Mouse (Mus musculus) intestine, embryonic 14.5 days (tissue): ENCODE results near the gene Muc4. TPM values are rescaled to one million over a fixed set of nuclear protein-coding genes. Genes with fewer than 3 reads are reported as not detected.

Source experiments
- ATAC-seq: fragments of 200-750 bp; cut with Nextera tagmentation; replicated peaks from 2 replicates; pipeline ENCODE4 v1.8.0; 2017; ENCODE audit warnings: low read depth, moderate number of reproducible peaks, moderate TSS enrichment, moderate library complexity; ENCODE audit not compliant: low FRiP score, low TSS enrichment
- DNase-seq: peaks from one replicate; pipeline ENCODE4 v3.0.0-alpha.2; 2018; ENCODE audit warnings: low spot score
- H3K27ac ChIP-seq: fragments of 300-500 bp; sonication (generic); 2 replicates; pipeline ENCODE4 v1.5.1; 2014; ENCODE audit warnings: low read depth, mild to moderate bottlenecking, control low read depth
- H3K27me3 ChIP-seq: fragments of 300-500 bp; sonication (generic); replicated peaks from 2 replicates; pipeline ENCODE4 v1.6.1; 2014; ENCODE audit warnings: low read length, control low read depth; ENCODE audit not compliant: control insufficient read depth, insufficient read depth
- H3K36me3 ChIP-seq: fragments of 300-500 bp; sonication (generic); 2 replicates; pipeline ENCODE4 v1.6.1; 2014; ENCODE audit warnings: low read length, control low read depth; ENCODE audit not compliant: control insufficient read depth, insufficient read depth
- H3K4me1 ChIP-seq: fragments of 300-500 bp; sonication (generic); replicated peaks from 2 replicates; pipeline ENCODE4 v1.6.1; 2014; ENCODE audit warnings: low read length, control low read depth, mixed read lengths; ENCODE audit not compliant: control insufficient read depth, insufficient read depth
- H3K4me2 ChIP-seq: fragments of 300-500 bp; sonication (generic); 2 replicates; pipeline ENCODE4 v1.6.1; 2014; ENCODE audit warnings: low read length
- H3K4me3 ChIP-seq: fragments of 300-500 bp; sonication (generic); 2 replicates; pipeline ENCODE4 v1.5.1; 2014; ENCODE audit warnings: low read depth, low read length, control low read depth, mixed read lengths
- H3K9ac ChIP-seq: fragments of 300-500 bp; sonication (generic); 2 replicates; pipeline ENCODE4 v1.6.1; 2014; ENCODE audit warnings: mild to moderate bottlenecking, low read length
- H3K9me3 ChIP-seq: fragments of 300-500 bp; sonication (generic); 2 replicates; pipeline ENCODE4 v1.6.1; 2016; ENCODE audit warnings: low read length, control low read depth; ENCODE audit not compliant: control insufficient read depth
- WGBS: fragments of 180-500 bp; shearing (Covaris S2); extraction: QIAGEN DNeasy Blood & Tissue Kit; methylation state at CpG from one replicate; pipeline ENCODE4 v1.1.7; 2014; 5-methylcytosine and 5-hydroxymethylcytosine counted together
- polyA plus RNA-seq: library from polyadenylated mRNA; unstranded; fragments of >200 nt; fragmentation: Nextera tagmentation; extraction: Ambion mirVana; gene quantifications from 2 replicates; pipeline ENCODE4 v1.2.1, GENCODE M21; 2014

The Muc4 gene
- polyA plus RNA-seq, 1 experiment from 2014 or later = 3.5 TPM

- ATAC-seq (no peak), DNase-seq (no peak)
- Histone ChIP-seq H3K4me3 (no peak overlapping the region), H3K36me3 (no peaks in the 10 kb centered on the region), H3K4me1 (no peaks in the 10 kb centered on the region), H3K27me3 (no peaks in the 10 kb centered on the region), H3K27ac (no peak overlapping the region), H3K9me3 (no peaks in the 10 kb centered on the region), H3K9ac (no peak overlapping the region), H3K4me2 (no peak overlapping the region)
- WGBS = 92% methylated on average over 7 of the region's 7 CpGs
Measured at GRCm38 (mm10) chr16:32766904-32767303, 31.2 kb downstream of the Muc4 start.

- WGBS = 76% methylated on average over 10 of the region's 10 CpGs
- no peaks in the 10 kb centered on the region for H3K36me3 ChIP-seq
- H3K27me3 ChIP-seq = no peaks in the 10 kb centered on the region
- no peak overlapping the region for H3K4me2 ChIP-seq
- H3K27ac ChIP-seq = no peak overlapping the region
- DNase-seq (no peak), ATAC-seq (no peak)
- H3K4me1 ChIP-seq = no peaks in the 10 kb centered on the region
- no peak overlapping the region for H3K4me3 ChIP-seq
- H3K9ac ChIP-seq = no peak overlapping the region
- H3K9me3 ChIP-seq = no peaks in the 10 kb centered on the region
Measured at GRCm38 (mm10) chr16:32776676-32777075, 41.0 kb downstream of the Muc4 start.

GRCm38 (mm10) chr16:32778956-32779355 is 43.3 kb downstream of the Muc4 start:
- Histone ChIP-seq H3K9ac (no peak overlapping the region), H3K27me3 (no peaks in the 10 kb centered on the region), H3K4me1 (no peaks in the 10 kb centered on the region), H3K9me3 (no peaks in the 10 kb centered on the region), H3K4me2 (no peak overlapping the region), H3K36me3 (no peaks in the 10 kb centered on the region), H3K4me3 (no peak overlapping the region), H3K27ac (no peak overlapping the region)
- DNase-seq (no peak), ATAC-seq (no peak)
- WGBS = 66% methylated on average over 8 of the region's 8 CpGs

- DNase-seq (no peak), ATAC-seq (no peak)
- no peak overlapping the region for H3K4me3 ChIP-seq
- H3K4me2 ChIP-seq = no peak overlapping the region
- 0 out of 2 replicates have a peak overlapping the region, but pooled peaks have one; percentile 16 for H3K27ac ChIP-seq
- H3K9me3 ChIP-seq = no peaks in the 10 kb centered on the region
- no peak overlapping the region for H3K9ac ChIP-seq
- 43% methylated on average over 5 of the region's 5 CpGs for WGBS
- no peaks in the 10 kb centered on the region for H3K27me3 ChIP-seq
- H3K36me3 ChIP-seq = no peaks in the 10 kb centered on the region
- no peaks in the 10 kb centered on the region for H3K4me1 ChIP-seq
Measured at GRCm38 (mm10) chr16:32783324-32784062, 47.8 kb downstream of the Muc4 start.

GRCm38 (mm10) chr16:32784840-32785239 is 49.2 kb downstream of the Muc4 start:
- Histone ChIP-seq H3K4me3 (no peak overlapping the region), H3K9me3 (no peaks in the 10 kb centered on the region), H3K4me2 (no peak overlapping the region), H3K27me3 (no peaks in the 10 kb centered on the region), H3K4me1 (no peaks in the 10 kb centered on the region), H3K27ac (no peak overlapping the region), H3K36me3 (no peaks in the 10 kb centered on the region), H3K9ac (no peak overlapping the region)
- ATAC-seq (no peak), DNase-seq (no peak)
- WGBS = 83% methylated on average over 13 of the region's 13 CpGs

GRCm38 (mm10) chr16:32790056-32790455 is 54.4 kb downstream of the Muc4 start:
- Histone ChIP-seq H3K27ac (no peak overlapping the region), H3K4me2 (no peak overlapping the region), H3K9ac (no peak overlapping the region), H3K36me3 (no peaks in the 10 kb centered on the region), H3K4me1 (no peaks in the 10 kb centered on the region), H3K27me3 (no peaks in the 10 kb centered on the region), H3K9me3 (no peaks in the 10 kb centered on the region), H3K4me3 (no peak overlapping the region)
- DNase-seq (no peak), ATAC-seq (no peak)
- whole genome bisulfite sequencing = 90% methylated on average over 5 of the region's 5 CpGs

- ATAC-seq (no peak), DNase-seq (no peak)
- H3K4me1 ChIP-seq = no peaks in the 10 kb centered on the region
- H3K36me3 ChIP-seq = no peaks in the 10 kb centered on the region
- 74% methylated on average over 1 of the region's 1 CpGs for WGBS
- no peaks in the 10 kb centered on the region for H3K27me3 ChIP-seq
- no peak overlapping the region for H3K4me2 ChIP-seq
- H3K27ac ChIP-seq = no peak overlapping the region
- no peak overlapping the region for H3K9ac ChIP-seq
- no peak overlapping the region for H3K4me3 ChIP-seq
- H3K9me3 ChIP-seq = no peaks in the 10 kb centered on the region
Measured at GRCm38 (mm10) chr16:32795177-32795576, 59.5 kb downstream of the Muc4 start.

- no peak for ATAC-seq
- Histone ChIP-seq H3K9ac (no peak overlapping the region), H3K4me2 (no peak overlapping the region), H3K27ac (no peak overlapping the region), H3K4me1 (no peaks in the 10 kb centered on the region), H3K9me3 (no peaks in the 10 kb centered on the region), H3K36me3 (no peaks in the 10 kb centered on the region), H3K4me3 (no peak overlapping the region), H3K27me3 (no peaks in the 10 kb centered on the region)
- DNase-seq = no peak
- WGBS = 66% methylated on average over 14 of the region's 14 CpGs
Measured at GRCm38 (mm10) chr16:32796676-32797425, 61.2 kb downstream of the Muc4 start.

GRCm38 (mm10) chr16:32797426-32797689 is 61.7 kb downstream of the Muc4 start, which contains the start of gene Muc20:
Gene Muc20, minus strand, starts transcription at chr16:32797435.
- H3K27ac ChIP-seq = no peak within 1 kb of the TSS
- H3K27me3 ChIP-seq = no peaks in the 10 kb centered on the region
- H3K4me2 ChIP-seq = no peak within 1 kb of the TSS
- H3K9ac ChIP-seq = no peak within 1 kb of the TSS
- no peaks in the 10 kb centered on the region for H3K9me3 ChIP-seq
- no peak for DNase-seq
- H3K36me3 ChIP-seq = no peaks in the 10 kb centered on the region
- H3K4me3 ChIP-seq = no peak within 1 kb of the TSS
- 68% methylated on average over 3 of the region's 3 CpGs for WGBS
- no peaks in the 10 kb centered on the region for H3K4me1 ChIP-seq
- ATAC-seq = no peak
